Mouse (Mus musculus) hindbrain, embryonic 14.5 days (tissue): ENCODE data around the gene Atp6v1f. TPM values are rescaled to one million over a fixed set of nuclear protein-coding genes. Genes with fewer than 3 reads are reported as not detected.

Experiments
- ATAC-seq: fragments of 200-750 bp; cut with Nextera tagmentation; 2 replicates; pipeline ENCODE4 v1.8.0; 2017; ENCODE audit warnings: moderate number of reproducible peaks, mild to moderate bottlenecking, moderate TSS enrichment, moderate library complexity; ENCODE audit not compliant: low FRiP score
- DNase-seq: peaks from one replicate; pipeline ENCODE4 v3.0.0-alpha.2; 2015; ENCODE audit warnings: low spot score
- H3K27ac ChIP-seq: fragments of 300-500 bp; sonication (generic); 2 replicates; pipeline ENCODE4 v1.5.1; 2014; ENCODE audit warnings: mild to moderate bottlenecking, moderate library complexity
- H3K27me3 ChIP-seq: fragments of 300-500 bp; sonication (generic); 2 replicates; pipeline ENCODE4 v1.6.1; 2014; ENCODE audit warnings: mild to moderate bottlenecking, low read length, mixed read lengths; ENCODE audit not compliant: control insufficient read depth, insufficient read depth
- H3K36me3 ChIP-seq: fragments of 300-500 bp; sonication (generic); replicated peaks from 2 replicates; pipeline ENCODE4 v1.6.1; 2014; ENCODE audit not compliant: control insufficient read depth, insufficient read depth
- H3K4me1 ChIP-seq: fragments of 300-500 bp; sonication (generic); replicated peaks from 2 replicates; pipeline ENCODE4 v1.6.1; 2014; ENCODE audit warnings: antibody characterized with exemption, low read length, mixed read lengths; ENCODE audit not compliant: control insufficient read depth, insufficient read depth
- H3K4me2 ChIP-seq: fragments of 300-500 bp; sonication (generic); replicated peaks from 2 replicates; pipeline ENCODE4 v1.6.1; 2014; ENCODE audit warnings: mild to moderate bottlenecking, moderate library complexity
- H3K4me3 ChIP-seq: fragments of 300-500 bp; sonication (generic); replicated peaks from 2 replicates; pipeline ENCODE4 v1.5.1; 2014; ENCODE audit warnings: mild to moderate bottlenecking, low read length
- H3K9ac ChIP-seq: fragments of 300-500 bp; sonication (generic); 2 replicates; pipeline ENCODE4 v1.6.1; 2014
- H3K9me3 ChIP-seq: fragments of 300-500 bp; sonication (generic); 2 replicates; pipeline ENCODE4 v1.6.1; 2016; ENCODE audit warnings: low read length; ENCODE audit not compliant: control insufficient read depth
- WGBS: fragments of 180-500 bp; shearing (Covaris S2); extraction: QIAGEN DNeasy Blood & Tissue Kit; methylation state at CpG from one replicate; pipeline ENCODE4 v1.1.7; 2014; 5-methylcytosine and 5-hydroxymethylcytosine counted together
- polyA plus RNA-seq: library from polyadenylated mRNA; unstranded; fragments of >200 nt; fragmentation: Nextera tagmentation; extraction: Ambion mirVana; gene quantifications from 2 replicates; pipeline ENCODE4 v1.2.1, GENCODE M21; 2014

The Atp6v1f gene
- 319 and 346 TPM in 2 replicates for polyA plus RNA-seq

DNA sequence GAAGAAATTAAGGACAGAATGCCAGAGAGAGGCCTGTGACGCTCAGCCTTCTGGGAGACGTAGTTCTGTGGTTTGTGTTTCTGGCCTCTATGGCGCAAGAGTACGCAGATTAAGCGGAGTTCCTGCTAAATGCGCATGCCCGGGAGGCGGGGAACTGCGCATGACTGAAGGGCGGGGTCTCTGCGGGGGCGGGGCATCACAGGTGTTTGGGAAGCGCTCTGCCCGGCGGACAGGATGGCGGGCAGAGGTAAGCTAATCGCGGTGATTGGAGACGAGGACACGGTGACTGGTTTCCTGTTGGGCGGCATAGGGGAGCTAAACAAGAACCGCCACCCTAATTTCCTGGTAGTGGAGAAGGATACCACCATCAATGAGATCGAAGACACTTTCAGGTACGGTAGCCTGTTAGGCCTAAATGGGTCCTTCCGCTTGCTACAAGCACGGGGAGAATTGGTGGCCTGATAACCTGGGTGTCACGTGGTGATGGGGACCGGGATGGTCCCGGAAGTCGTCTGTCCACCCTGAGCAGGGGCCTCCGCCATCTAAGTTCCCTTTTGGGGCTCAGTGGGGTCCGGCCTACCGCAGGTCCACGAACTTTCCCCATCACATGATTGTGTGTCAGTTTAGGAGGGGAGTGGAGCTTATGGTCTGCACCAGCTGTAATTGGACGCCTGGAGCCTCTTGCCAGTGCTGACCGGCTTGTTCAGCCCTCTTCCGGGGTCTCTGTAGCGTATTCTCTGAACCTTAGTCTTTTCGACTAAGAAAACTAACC is at the start of gene Atp6v1f:
Atp6v1f (plus strand) TSS at position 136 of the 772 bp plus-strand sequence.
- peak within 1 kb of the TSS; percentile 76 for H3K4me2 ChIP-seq
- ATAC-seq (peak; percentile 93), DNase-seq (peak; percentile 97)
- peak within 1 kb of the TSS; percentile 76 for H3K4me3 ChIP-seq
- no peaks in the 10 kb centered on the region for H3K27me3 ChIP-seq
- peak within 1 kb of the TSS; percentile 79 for H3K27ac ChIP-seq
- H3K9ac ChIP-seq, result peak within 1 kb of the TSS; percentile 76
- peaks cover 20% of the 10 kb centered on the region for H3K36me3 ChIP-seq
- peaks cover 11% of the 10 kb centered on the region for H3K4me1 ChIP-seq
- under 1% methylated on average over 39 of the region's 39 CpGs for WGBS
- no peaks in the 10 kb centered on the region for H3K9me3 ChIP-seq

DNA sequence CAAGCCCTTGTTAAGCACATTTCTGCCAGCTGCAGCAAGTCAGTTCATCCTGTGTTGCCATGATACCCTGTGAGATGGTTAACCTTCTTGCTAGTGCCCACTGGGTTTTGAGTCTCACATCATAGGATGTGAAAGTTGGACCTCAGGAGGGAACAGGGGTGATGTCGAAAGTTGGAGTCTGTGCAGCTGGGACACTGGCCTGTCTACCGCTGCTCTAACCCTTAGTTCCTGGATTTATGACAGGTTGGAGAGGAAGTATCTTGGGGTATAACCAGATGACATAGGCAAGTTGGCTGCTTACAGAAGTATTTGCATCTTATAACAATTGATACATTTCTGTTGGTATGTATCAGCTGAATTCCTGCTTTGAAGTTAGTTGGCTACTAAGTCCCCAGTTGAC is 46.9 kb upstream of the Atp6v1f start:
- Histone ChIP-seq H3K9ac (no peak overlapping the region), H3K36me3 (peaks cover 20% of the 10 kb centered on the region), H3K4me2 (no peak overlapping the region), H3K27ac (no peak overlapping the region), H3K4me3 (no peak overlapping the region), H3K4me1 (no peaks in the 10 kb centered on the region), H3K9me3 (no peaks in the 10 kb centered on the region), H3K27me3 (no peaks in the 10 kb centered on the region)
- DNase-seq (no peak), ATAC-seq (no peak)
- WGBS, result 94% methylated on average over 2 of the region's 2 CpGs

DNA sequence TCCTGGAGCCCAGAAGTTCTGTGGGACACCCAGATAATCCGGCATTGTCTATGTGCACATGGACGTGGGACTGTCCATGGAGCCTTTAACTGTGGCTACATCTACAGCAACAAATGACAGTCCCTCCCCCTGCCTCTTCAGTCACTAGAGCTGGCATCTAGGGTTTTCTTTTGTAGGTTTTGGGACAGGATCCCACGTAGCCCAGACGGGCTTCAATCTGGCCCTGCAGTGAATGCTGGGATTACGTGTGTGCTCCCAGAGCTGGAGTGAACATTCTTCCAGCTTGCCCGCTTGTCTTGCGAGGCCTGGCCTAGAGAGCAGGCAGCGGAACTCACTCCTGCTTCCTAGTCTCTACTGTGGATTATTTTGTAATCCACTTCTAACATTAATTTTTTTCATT is 42.4 kb upstream of the Atp6v1f start:
- Histone ChIP-seq H3K36me3 (no peaks in the 10 kb centered on the region), H3K27ac (no peak overlapping the region), H3K9ac (no peak overlapping the region), H3K9me3 (no peaks in the 10 kb centered on the region), H3K4me2 (no peak overlapping the region), H3K4me3 (no peak overlapping the region), H3K4me1 (no peaks in the 10 kb centered on the region), H3K27me3 (0 out of 2 replicates have a peak, but pooled peaks cover 4% of the 10 kb centered on the region)
- DNase-seq, result no peak
- ATAC-seq, result no peak
- WGBS, result 90% methylated on average over 8 of the region's 8 CpGs

DNA sequence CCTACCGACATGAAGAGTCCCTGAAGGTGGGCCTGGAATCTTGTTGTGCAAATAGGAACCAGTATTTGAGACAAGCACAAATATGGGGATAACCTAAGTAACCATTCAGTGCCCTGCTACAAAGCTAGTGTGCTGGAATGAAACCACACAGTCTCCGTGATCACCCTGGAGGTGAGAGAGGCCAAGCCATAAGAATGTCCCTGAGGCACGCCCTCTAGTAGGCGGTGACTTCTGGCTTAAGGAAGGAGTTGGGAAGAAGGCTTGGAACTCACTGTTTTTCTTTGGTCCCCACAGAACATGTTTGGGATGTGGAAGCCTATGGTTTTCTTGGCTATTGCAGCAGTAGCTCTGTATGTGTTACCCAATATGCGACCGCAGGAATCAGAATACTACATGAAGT is 41.2 kb upstream of the Atp6v1f start:
- no peak overlapping the region for H3K9ac ChIP-seq
- H3K27me3 ChIP-seq, result 0 out of 2 replicates have a peak, but pooled peaks cover 8% of the 10 kb centered on the region
- no peak overlapping the region for H3K4me2 ChIP-seq
- H3K27ac ChIP-seq, result no peak overlapping the region
- H3K9me3 ChIP-seq, result no peaks in the 10 kb centered on the region
- H3K4me1 ChIP-seq, result no peaks in the 10 kb centered on the region
- H3K36me3 ChIP-seq, result no peaks in the 10 kb centered on the region
- ATAC-seq, result no peak
- no peak overlapping the region for H3K4me3 ChIP-seq
- 74% methylated on average over 6 of the region's 6 CpGs for WGBS
- no peak for DNase-seq

DNA sequence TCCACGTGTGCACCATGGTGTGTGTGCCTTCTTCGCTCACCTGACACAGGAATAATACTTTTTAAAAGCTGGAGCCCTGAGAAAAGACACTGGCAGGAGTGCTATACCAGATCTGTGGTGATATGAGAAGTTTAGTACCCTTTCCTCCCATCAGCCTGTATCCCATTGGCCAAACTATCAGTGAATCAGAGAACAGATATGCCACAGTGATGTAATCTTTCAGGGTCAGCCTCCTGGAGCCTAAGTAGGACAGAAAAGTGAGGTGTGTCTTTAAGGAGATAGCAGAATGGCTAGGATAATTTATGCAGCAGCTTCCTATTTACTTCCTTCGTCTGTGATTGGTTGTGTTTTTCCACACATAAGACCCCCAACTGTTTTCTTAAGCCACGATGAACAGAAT is 39.3 kb upstream of the Atp6v1f start:
- Histone ChIP-seq H3K27me3 (peaks cover 25% of the 10 kb centered on the region), H3K4me2 (no peak overlapping the region), H3K9me3 (no peaks in the 10 kb centered on the region), H3K4me3 (no peak overlapping the region), H3K27ac (no peak overlapping the region), H3K9ac (no peak overlapping the region), H3K36me3 (no peaks in the 10 kb centered on the region), H3K4me1 (peaks cover 6% of the 10 kb centered on the region; the same call in 1 of the 2 replicates)
- 57% methylated on average over 4 of the region's 4 CpGs for WGBS
- ATAC-seq (no peak), DNase-seq (no peak)

DNA sequence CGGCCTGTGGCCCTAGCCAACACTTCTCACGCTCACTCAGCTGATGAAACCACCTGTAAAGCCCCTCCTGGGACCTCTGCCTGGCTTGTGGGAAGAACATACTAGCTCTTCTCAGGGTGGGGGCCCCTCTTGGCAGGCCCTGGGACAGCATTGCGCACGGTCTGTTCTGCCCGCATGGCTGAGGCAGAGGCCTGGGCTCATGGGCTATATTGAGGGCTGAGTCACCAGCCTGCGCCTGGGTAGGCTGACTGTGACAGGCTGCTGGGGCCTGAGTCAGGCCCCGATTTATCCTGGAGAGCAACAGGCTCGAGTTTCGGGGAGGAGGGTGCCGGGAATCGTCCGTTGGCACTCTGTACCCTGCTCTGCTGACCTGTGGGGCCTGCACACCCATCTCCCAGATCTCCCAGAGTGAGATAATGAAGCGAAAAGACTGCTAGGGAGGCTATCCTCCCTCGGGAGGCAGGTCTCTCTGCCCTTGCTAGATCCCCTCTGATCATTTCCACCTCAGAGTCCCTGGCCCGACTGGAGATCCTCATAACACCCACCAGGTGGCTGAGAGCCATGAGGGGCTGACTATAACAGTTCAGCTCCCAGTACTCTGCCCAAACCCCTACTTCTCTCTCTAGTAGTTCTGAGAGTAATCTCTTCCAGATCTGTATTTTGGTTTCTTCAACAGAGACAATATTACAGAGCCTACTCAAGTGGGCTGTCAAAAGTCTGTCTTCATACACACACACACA is 36.7 kb upstream of the Atp6v1f start:
- no peak overlapping the region for H3K9ac ChIP-seq
- H3K27ac ChIP-seq, result no peak overlapping the region
- H3K27me3 ChIP-seq, result peaks cover 46% of the 10 kb centered on the region
- peaks cover 30% of the 10 kb centered on the region for H3K4me1 ChIP-seq
- no peaks in the 10 kb centered on the region for H3K9me3 ChIP-seq
- 52% methylated on average over 15 of the region's 15 CpGs for WGBS
- no peak for ATAC-seq
- no peaks in the 10 kb centered on the region for H3K36me3 ChIP-seq
- H3K4me2 ChIP-seq, result no peak overlapping the region
- no peak for DNase-seq
- H3K4me3 ChIP-seq, result no peak overlapping the region

DNA sequence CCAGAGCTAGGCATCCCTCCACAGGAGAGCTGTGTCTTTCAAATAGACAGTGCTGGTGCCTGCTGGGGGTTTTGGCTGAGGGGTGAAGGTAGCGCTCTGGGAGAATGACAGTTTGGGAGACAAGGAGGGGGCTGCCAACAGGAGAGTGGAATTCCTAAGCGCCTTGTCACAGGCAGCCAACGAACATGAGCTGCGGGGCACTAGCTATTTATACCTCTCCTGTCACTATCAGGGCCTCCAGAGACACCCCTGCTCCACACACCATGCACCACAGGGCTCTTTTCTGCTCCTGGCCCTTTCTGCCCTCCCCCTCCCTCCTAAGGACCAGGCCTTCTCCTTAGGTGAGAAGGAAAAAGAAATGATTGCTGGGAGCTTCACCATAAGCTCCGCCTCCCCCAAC is 36.0 kb upstream of the Atp6v1f start:
- peaks cover 46% of the 10 kb centered on the region for H3K27me3 ChIP-seq
- H3K36me3 ChIP-seq, result no peaks in the 10 kb centered on the region
- no peaks in the 10 kb centered on the region for H3K9me3 ChIP-seq
- ATAC-seq, result no peak
- no peak for DNase-seq
- no peak overlapping the region for H3K4me3 ChIP-seq
- WGBS, result 17% methylated on average over 5 of the region's 5 CpGs
- H3K4me1 ChIP-seq, result peaks cover 34% of the 10 kb centered on the region
- no peak overlapping the region for H3K4me2 ChIP-seq
- no peak overlapping the region for H3K9ac ChIP-seq
- no peak overlapping the region for H3K27ac ChIP-seq

DNA sequence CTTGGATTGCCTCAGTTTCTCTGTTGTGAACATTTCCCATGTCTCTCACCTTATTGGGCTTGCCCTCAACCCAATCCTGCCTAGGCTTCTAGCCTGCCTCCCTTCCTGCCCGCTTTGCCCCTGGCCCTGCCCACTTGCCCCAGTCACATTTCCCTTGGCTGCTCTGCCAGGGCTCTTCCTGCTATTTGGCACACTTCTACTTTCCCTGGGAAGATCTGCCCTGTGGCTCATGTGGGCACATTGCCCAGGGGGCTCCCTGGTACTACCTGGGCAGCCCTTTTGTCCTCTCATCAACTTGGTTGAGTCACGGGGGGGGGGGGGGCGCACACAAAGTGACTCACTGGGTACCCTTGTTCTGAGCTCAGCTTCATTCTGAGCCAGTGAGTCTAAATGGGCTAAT is 35.4 kb upstream of the Atp6v1f start:
- 31% methylated on average over 3 of the region's 3 CpGs for WGBS
- Histone ChIP-seq H3K27ac (no peak overlapping the region), H3K36me3 (no peaks in the 10 kb centered on the region), H3K4me3 (no peak overlapping the region), H3K9ac (no peak overlapping the region), H3K9me3 (no peaks in the 10 kb centered on the region), H3K27me3 (peaks cover 46% of the 10 kb centered on the region), H3K4me2 (no peak overlapping the region), H3K4me1 (peaks cover 39% of the 10 kb centered on the region)
- DNase-seq (no peak), ATAC-seq (no peak)

DNA sequence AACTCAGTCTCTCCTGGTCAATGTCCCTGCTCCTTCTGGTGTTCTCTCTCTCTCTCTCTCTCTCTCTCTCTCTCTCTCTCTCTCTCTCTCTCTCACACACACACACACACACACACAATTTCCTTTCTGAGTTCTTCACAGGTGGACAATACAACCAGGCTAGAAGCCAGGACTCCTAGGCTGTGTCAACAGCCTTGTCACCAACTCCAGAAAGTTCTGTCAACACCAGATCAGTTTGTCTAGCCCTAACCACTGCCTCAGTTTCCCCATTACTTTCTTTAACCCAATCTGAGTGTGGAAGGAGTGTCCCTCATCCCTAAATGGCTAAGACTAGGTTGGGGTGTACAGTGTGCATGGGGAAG is 34.9 kb upstream of the Atp6v1f start:
- peak overlapping the region; percentile 55 for H3K9ac ChIP-seq
- H3K27me3 ChIP-seq, result peaks cover 46% of the 10 kb centered on the region
- no peak overlapping the region for H3K27ac ChIP-seq
- peaks cover 39% of the 10 kb centered on the region for H3K4me1 ChIP-seq
- DNase-seq, result no peak
- ATAC-seq, result no peak
- no peaks in the 10 kb centered on the region for H3K36me3 ChIP-seq
- H3K9me3 ChIP-seq, result no peaks in the 10 kb centered on the region
- peak overlapping the region; percentile 67 for H3K4me2 ChIP-seq
- H3K4me3 ChIP-seq, result peak overlapping the region; percentile 39
